Mouse (Mus musculus): ENCODE data around the gene Slc9a1. TPM values are rescaled to one million over a fixed set of nuclear protein-coding genes. Genes with fewer than 3 reads are reported as not detected.

Slc9a1 gene
- polyA plus RNA-seq, 1 experiment, result 39.9 TPM

DNA sequence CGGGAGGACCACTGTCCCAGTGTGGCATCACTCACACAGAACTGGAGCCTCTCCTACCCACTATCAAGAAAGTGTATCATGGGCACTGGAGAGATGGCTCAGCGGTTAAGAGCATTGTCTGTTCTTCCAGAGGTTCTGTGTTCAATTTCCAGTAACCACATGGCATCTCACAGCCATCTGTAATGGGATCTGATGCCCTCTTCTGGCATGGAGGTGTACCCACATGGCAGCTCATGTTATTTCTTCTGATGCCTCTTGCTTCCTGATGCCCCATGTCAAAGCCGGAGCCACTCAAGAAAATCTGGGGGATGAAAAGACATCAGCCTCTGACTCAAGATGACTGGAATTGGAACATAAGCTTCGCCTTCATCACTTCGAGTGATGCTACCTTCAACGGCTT, 23.8 kb upstream of the Slc9a1 start:
- 83% methylated on average over 6 of the region's 6 CpGs for WGBS

DNA sequence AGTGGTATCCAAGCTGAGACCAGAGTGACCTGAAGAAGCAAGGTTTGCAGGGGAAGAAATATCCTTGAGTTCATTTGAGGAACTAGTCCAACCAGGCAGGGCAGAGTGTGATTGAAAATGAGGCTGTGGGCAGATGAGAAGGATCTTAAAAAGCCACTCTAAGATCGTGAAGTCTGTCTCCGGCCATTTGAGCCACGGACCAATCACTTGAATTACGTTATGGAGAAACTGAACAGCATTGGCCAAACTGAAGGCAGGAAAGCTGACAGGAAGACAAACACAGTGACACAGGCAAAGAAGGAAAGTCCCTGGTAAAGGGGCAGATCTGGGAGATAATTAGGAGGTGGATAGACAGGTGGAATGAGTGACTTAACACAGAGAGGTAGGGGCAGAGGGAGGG, 22.9 kb upstream of the Slc9a1 start:
- 43% methylated on average over 4 of the region's 4 CpGs for WGBS
- Histone ChIP-seq H3K4me1 (ENCODE audit: control insufficient read depth, insufficient read depth, low read length) (no peaks in the 10 kb centered on the region), H3K4me3 (replicated peaks; ENCODE audit: extremely low read depth, low read depth, low read length) (no peak overlapping the region)
- no peak for DNase-seq
- TF ChIP-seq CTCF (IDR thresholded peaks at IDR 0.05; ENCODE audit: insufficient read depth, low read length) (no peak), POLR2A (IDR thresholded peaks at IDR 0.05; ENCODE audit: borderline replicate concordance, extremely low read depth, low read depth, low read length) (no peak)

More for the DNA sequence above, 23.8 kb upstream of the Slc9a1 start:
- DNase-seq, result no peak
- Histone ChIP-seq H3K4me3 (replicated peaks; ENCODE audit: extremely low read depth, low read depth, low read length) (no peak overlapping the region), H3K4me1 (ENCODE audit: control insufficient read depth, insufficient read depth, low read length) (no peaks in the 10 kb centered on the region)
- TF ChIP-seq POLR2A (IDR thresholded peaks at IDR 0.05; ENCODE audit: borderline replicate concordance, extremely low read depth, low read depth, low read length) (no peak), CTCF (IDR thresholded peaks at IDR 0.05; ENCODE audit: insufficient read depth, low read length) (no peak)

DNA sequence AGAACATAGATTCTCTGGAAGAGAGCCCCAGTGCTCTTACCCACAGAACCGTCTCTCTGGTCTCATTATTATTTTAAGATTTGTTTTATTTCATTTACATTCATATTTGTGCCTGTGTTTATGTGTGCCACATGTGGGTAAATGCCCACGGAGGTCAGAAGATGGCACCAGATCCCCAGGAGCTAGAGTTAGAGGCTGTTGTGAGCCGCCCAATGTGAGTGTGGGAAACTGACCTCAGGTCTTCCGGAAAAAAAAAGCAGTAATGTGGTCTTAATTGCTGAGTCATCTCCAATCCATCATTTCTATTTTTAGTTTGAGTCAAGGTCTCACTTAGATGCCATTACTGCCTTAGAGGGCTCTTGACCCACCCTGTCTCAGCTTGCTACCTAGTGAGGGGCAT, 21.9 kb upstream of the Slc9a1 start:
- Histone ChIP-seq H3K4me1 (ENCODE audit: control insufficient read depth, insufficient read depth, low read length) (no peaks in the 10 kb centered on the region), H3K4me3 (replicated peaks; ENCODE audit: extremely low read depth, low read depth, low read length) (no peak overlapping the region)
- TF ChIP-seq CTCF (IDR thresholded peaks at IDR 0.05; ENCODE audit: insufficient read depth, low read length) (no peak), POLR2A (IDR thresholded peaks at IDR 0.05; ENCODE audit: borderline replicate concordance, extremely low read depth, low read depth, low read length) (no peak)
- DNase-seq, result no peak
- whole genome bisulfite sequencing, result 62% methylated on average over 4 of the region's 4 CpGs

DNA sequence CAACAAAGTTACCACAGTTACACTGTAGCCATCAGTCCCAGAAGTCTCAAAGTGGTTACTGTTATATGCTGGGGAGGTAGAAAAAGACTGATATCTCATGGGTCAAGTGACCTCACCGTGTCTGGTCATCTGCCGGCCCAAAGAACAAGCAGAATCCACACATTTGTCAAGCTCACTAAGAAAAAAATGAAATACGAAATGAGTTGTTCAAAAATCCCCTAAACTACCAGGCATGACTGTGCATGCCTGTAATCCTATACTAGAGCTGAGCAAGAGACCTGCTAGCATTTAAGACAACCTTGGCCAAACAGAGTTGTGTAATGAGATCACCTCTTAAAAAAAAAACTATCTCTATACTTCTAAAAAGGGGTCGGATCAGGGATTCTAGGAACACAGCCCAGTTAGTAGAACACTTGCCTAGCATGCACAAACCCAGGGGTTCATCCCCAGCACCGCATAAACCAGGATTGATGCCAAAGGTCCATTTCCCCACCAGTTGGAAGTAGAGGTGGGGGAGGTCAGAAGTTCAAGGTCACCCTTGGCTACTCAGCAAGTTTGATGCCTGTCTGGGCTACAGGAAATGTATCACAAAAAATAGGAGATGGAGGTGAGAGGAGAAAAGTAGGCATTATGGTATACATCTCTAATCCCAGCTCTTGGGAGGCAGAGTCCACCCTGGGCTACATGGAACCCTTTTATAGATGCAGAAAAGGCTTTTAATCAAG, 21.3 kb upstream of the Slc9a1 start:
- 78% methylated on average over 5 of the region's 5 CpGs for WGBS
- H3K4me3 ChIP-seq (replicated peaks; ENCODE audit: extremely low read depth, low read depth, low read length), result no peak overlapping the region
- TF ChIP-seq POLR2A (IDR thresholded peaks at IDR 0.05; ENCODE audit: borderline replicate concordance, extremely low read depth, low read depth, low read length), result no peak
- no peak for TF ChIP-seq CTCF (IDR thresholded peaks at IDR 0.05; ENCODE audit: insufficient read depth, low read length)

DNA sequence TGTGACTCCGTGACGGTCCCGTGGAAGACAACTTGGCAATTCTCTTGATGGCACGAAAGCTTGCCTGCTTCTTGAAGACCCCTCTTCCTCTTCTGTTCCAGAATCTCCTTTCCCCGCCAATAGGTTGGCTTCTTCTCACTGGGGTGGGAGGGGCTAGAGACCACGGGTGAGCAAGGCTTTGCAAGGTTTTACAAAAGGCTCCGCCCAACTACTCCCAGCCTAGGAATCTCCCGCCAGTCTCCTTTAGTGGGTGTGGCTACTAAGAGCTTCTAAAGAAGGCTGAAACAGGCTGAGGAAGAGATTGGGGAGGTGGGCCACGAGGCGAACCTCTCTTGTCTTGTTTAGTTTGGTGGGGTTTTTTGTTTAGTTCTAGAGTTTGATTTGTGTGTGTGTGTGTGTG, 16.7 kb upstream of the Slc9a1 start:
- TF ChIP-seq POLR2A (IDR thresholded peaks at IDR 0.05; ENCODE audit: borderline replicate concordance, extremely low read depth, low read depth, low read length) (no peak), CTCF (IDR thresholded peaks at IDR 0.05; ENCODE audit: insufficient read depth, low read length) (no peak)
- Histone ChIP-seq H3K4me1 (ENCODE audit: control insufficient read depth, insufficient read depth, low read length) (no peaks in the 10 kb centered on the region), H3K4me3 (replicated peaks; ENCODE audit: extremely low read depth, low read depth, low read length) (no peak overlapping the region)
- no peak for DNase-seq
- WGBS, result 65% methylated on average over 10 of the region's 10 CpGs

More for the DNA sequence above, 21.3 kb upstream of the Slc9a1 start:
- no peak for DNase-seq
- H3K4me1 ChIP-seq (ENCODE audit: control insufficient read depth, insufficient read depth, low read length), result no peaks in the 10 kb centered on the region

DNA sequence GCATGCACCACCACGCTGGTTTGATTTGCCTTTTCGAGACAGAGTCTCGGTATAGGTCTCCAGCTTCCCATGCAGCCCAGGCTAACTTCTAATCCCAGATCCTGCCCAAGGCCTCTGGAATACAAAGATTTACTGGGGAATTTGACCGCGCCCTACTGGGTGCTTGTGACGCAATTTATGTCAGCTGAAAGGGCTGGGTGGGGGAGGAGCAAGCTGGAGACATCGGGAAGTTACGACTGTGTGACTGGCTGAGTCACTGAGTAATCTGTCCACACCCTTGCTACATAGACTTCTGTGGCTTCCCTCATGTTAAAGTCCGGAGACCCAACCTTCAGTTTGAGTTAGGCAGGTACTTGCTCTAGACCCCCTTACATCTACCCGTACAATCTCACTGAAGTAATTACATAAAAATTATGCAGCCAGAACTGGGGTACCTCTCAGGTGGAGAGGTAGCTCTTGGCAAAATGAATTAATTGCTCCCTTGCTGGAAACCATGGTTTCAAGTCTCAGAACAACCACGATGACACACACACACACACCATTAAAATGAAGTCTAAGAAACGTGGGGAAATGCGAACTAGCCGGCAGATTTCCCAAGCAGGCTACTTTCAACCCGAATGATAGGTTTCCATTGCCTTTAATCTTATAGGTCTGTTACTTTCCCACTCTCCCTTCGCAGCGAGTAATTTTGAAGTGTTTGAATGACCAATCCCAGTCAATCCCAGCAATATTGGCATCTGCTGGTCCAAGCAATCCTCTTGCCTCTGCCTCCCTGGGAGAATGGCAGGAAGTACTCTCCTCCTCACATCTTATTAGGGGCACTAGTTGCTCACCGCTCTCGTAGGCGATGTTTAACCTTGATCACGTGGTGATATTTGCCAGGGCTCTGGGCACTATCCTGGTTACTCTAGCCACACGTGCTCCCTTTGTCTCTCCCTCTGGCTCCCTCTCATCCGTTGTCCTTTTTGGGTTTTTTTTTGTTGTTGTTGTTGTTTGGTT, 15.8 kb upstream of the Slc9a1 start, which contains the start of gene Wdtc1:
Gene Wdtc1, minus strand, starts transcription at position 115 of the 999 bp plus-strand sequence.
- WGBS, result 82% methylated on average over 23 of the region's 23 CpGs
- Histone ChIP-seq H3K4me1 (ENCODE audit: control insufficient read depth, insufficient read depth, low read length) (no peaks in the 10 kb centered on the region), H3K4me3 (replicated peaks; ENCODE audit: extremely low read depth, low read depth, low read length) (no peak within 1 kb of the TSS)
- no peak for DNase-seq
- no peak for TF ChIP-seq CTCF (IDR thresholded peaks at IDR 0.05; ENCODE audit: insufficient read depth, low read length)
- no peak for TF ChIP-seq POLR2A (IDR thresholded peaks at IDR 0.05; ENCODE audit: borderline replicate concordance, extremely low read depth, low read depth, low read length)

DNA sequence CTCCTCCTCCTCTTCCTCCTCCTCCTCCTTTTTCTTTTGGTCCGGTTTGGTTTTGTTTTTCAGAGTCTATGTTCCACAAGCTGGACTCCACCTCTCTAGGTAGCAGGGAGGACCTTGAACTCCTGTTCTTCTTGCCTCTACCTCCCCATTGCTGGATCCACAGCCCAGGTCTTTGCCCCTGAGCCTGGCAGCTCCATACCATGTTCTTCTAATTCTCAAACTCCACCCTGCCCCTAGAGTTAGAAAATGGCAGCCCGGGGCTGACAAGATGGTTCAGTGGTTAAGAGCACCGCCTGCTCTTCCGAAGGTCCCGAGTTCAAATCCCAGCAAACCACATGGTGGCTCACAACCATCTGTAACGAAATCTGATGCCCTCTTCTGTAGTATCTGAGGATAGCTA, 14.9 kb upstream of the Slc9a1 start:
- H3K4me3 ChIP-seq (replicated peaks; ENCODE audit: extremely low read depth, low read depth, low read length), result no peak overlapping the region
- WGBS, result 92% methylated on average over 6 of the region's 6 CpGs
- TF ChIP-seq POLR2A (IDR thresholded peaks at IDR 0.05; ENCODE audit: borderline replicate concordance, extremely low read depth, low read depth, low read length), result no peak
- no peak for TF ChIP-seq CTCF (IDR thresholded peaks at IDR 0.05; ENCODE audit: insufficient read depth, low read length)
- DNase-seq, result no peak
- H3K4me1 ChIP-seq (ENCODE audit: control insufficient read depth, insufficient read depth, low read length), result no peaks in the 10 kb centered on the region

DNA sequence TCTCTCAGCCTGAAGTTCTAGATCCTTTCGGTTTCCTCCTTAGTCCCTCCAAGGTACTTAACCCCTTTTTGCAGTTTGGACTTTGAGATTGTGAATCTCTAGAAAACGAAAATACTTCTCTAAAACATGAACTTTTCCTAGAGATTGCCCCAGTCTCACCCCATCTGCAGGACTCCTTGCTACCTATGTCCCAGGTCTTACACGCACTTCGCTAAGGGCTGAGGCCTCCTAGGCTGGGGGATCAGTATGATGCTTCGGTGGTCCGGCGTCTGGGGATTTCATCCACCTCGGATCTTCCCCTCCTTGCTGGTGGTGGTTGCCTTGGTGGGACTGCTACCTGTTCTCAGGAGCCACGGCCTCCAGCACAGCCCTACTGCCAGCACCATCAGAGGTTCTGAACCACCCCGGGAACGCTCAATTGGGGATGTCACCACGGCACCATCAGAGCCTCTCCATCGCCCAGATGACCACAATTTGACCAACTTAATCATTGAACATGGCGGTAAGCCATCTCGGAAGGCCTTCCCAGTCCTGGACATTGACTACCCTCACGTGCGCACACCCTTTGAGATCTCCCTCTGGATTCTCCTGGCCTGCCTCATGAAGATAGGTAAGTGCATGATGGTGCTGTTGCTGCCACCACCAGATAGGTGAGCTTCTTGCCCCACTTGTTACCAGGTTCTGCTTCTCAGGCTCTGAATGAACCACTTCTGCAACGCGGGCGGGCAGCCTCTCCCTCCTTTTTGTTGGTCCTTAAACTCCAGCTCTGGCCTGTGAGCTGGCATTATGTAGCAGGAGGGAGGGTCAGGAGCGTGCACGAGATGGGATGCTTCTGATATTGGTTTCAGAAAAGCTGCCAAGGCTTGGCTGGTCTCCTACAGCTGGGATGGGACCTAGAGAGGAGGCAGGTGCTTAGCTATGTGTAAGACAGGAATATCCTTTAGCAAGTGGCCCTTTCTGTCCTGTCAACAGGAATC, 1.1 kb downstream of the Slc9a1 start:
- Histone ChIP-seq H3K4me3 (replicated peaks; ENCODE audit: extremely low read depth, low read depth, low read length) (peak overlapping the region; percentile 92), H3K4me1 (ENCODE audit: control insufficient read depth, insufficient read depth, low read length) (peaks cover 29% of the 10 kb centered on the region)
- no peak for TF ChIP-seq CTCF (IDR thresholded peaks at IDR 0.05; ENCODE audit: insufficient read depth, low read length)
- 48% methylated on average over 22 of the region's 22 CpGs for WGBS
- no peak for DNase-seq

Measured in lung, adult 2 months (tissue).